Mouse (Mus musculus) T-helper 2 cell (primary cell): Measurements from ENCODE around the gene Vmn1r26.

ENCODE experiments used
- in situ Hi-C: fragments of 300-600 bp; cut with MboI, MseI; formaldehyde crosslinking; loops from one replicate; pipeline ENCODE4 v1.15.1; 2025; ENCODE audit warnings: high pct_unique_total_duplicates

The Vmn1r26 gene

DNA sequence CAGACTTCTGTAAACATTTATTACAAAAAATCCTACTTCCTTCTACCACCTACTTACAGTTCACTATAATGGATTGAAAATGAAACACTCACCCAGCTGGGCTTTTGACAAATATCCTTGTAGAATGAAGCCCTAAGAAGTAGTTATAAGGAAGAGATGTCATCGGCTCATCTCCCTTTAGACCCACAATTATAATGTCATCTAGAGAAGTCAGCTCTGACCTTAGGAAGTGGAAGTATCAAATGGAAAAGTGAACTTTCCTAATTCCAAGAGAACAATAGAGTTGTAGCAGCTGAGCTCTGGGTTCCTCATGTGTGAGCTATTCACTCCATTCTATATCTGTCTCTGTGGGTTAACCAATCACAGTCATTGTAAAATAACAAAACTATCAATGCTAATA, at the start of gene Vmn1r26:
Gene Vmn1r26, minus strand, starts transcription at position 101 of the 400 bp plus-strand sequence.
- in situ Hi-C loops, result loop anchor here (10.0 kb wide), 1 partner anchor 350 kb away; no protein-coding TSS in a partner anchor

DNA sequence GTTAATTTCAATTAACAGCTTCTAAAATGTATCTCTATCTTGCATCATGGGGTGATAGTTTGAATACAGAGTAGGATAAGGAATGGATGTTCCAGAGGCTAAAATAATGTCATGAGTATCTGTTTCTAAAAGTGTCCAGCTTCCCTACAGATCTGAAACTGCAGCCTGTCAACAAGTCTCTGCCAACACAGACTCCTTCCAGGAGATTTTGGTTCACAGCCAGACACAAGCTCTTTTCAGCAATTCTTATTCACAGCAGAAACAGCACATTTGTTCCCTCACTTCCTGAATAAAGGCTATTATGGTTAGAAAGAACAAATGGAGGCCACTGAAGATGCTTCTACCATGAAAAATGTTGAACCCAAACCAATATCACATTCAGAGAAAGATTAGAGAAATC, 29.1 kb upstream of the Vmn1r26 start:
- in situ Hi-C loops, result no loop called here

GRCm38 (mm10) chr6:58017478-58017877, 2.5 kb upstream of the Vmn1r26 start:
- in situ Hi-C loops, result loop anchor here (10.0 kb wide), 1 partner anchor 353 kb away; no protein-coding TSS in a partner anchor

- in situ Hi-C loops, result no loop called here
Observed at GRCm38 (mm10) chr6:57980710-57981109, 34.2 kb downstream of the Vmn1r26 start, which contains the start of gene Vmn1r25. TSS of gene Vmn1r25 (minus strand) at chr6:57980810.

DNA sequence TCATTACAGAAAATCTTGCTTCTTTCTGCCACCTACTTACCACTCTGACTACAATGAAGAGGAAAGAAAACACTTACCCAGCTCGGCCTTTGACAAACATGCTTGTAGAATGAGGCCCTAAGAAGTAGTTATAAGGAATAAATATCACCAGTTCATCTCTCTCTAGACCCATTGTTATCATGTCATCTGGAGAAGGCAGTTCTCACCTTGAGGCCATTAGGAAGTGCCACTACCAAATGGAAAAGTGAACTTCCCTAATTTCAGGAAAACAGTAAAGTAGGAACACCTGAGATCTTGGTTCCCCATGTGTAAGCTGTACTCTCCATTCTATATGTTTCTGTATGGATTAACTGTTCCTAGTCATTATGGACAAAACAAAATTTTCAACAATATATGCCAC, 53.6 kb downstream of the Vmn1r26 start, which contains the start of gene Vmn1r24:
Gene Vmn1r24, minus strand, starts transcription at position 101 of the 400 bp plus-strand sequence.
- in situ Hi-C loops, result loop anchor here (10.0 kb wide), 1 partner anchor 813 kb away; no protein-coding TSS in a partner anchor
